Mouse (Mus musculus) heart, embryonic 14.5 days (tissue): ENCODE data around the gene Rhot2. TPM values are rescaled to one million over a fixed set of nuclear protein-coding genes. Genes with fewer than 3 reads are reported as not detected.

Experiments used
- ATAC-seq: fragments of 200-750 bp; cut with Nextera tagmentation; 2 replicates; pipeline ENCODE4 v1.8.0; 2017; ENCODE audit warnings: low read depth, moderate TSS enrichment; ENCODE audit not compliant: insufficient number of reproducible peaks, insufficient read depth, low FRiP score
- H3K27ac ChIP-seq, 2 experiments: fragments of 200-500 bp in 1 of 2; fragments of 300-500 bp in 1 of 2; sonication (generic) in 1 of 2; replicated peaks in 1 of 2; 2 replicates each; pipeline ENCODE4 v1.5.1; 2012 to 2014; ENCODE audit warnings: low read depth in 2 of 2, low read length in 2 of 2, control low read depth in 1 of 2, mild to moderate bottlenecking in 1 of 2, mixed read lengths in 1 of 2; ENCODE audit not compliant: control insufficient read depth in 1 of 2, insufficient read depth in 1 of 2
- H3K27me3 ChIP-seq: fragments of 300-500 bp; sonication (generic); 2 replicates; pipeline ENCODE4 v1.6.1; 2014; ENCODE audit warnings: mild to moderate bottlenecking, low read length, control low read depth; ENCODE audit not compliant: control insufficient read depth, insufficient read depth
- H3K36me3 ChIP-seq: fragments of 300-500 bp; sonication (generic); 2 replicates; pipeline ENCODE4 v1.6.1; 2014; ENCODE audit warnings: mild to moderate bottlenecking, control low read depth, low read length, mixed read lengths; ENCODE audit not compliant: control insufficient read depth, insufficient read depth
- H3K4me1 ChIP-seq, 2 experiments: fragments of 200-500 bp in 1 of 2; fragments of 300-500 bp in 1 of 2; sonication (generic) in 1 of 2; 2 replicates each; pipeline ENCODE4 v1.6.1; 2012 to 2014; ENCODE audit warnings: low read length in 2 of 2, control low read depth in 1 of 2, mixed read lengths in 1 of 2; ENCODE audit not compliant: control insufficient read depth in 2 of 2, insufficient read depth in 2 of 2
- H3K4me2 ChIP-seq: fragments of 300-500 bp; sonication (generic); 2 replicates; pipeline ENCODE4 v1.6.1; 2014; ENCODE audit warnings: mild to moderate bottlenecking, low read length
- H3K4me3 ChIP-seq, 2 experiments: fragments of 200-500 bp in 1 of 2; fragments of 300-500 bp in 1 of 2; sonication (generic) in 1 of 2; 2 replicates each; pipeline ENCODE4 v1.5.1; 2012 to 2014; ENCODE audit warnings: low read length in 2 of 2, mild to moderate bottlenecking in 2 of 2, control low read depth in 1 of 2, low read depth in 1 of 2, moderate library complexity in 1 of 2; ENCODE audit not compliant: control insufficient read depth in 1 of 2, insufficient read depth in 1 of 2
- H3K9ac ChIP-seq: fragments of 300-500 bp; sonication (generic); 2 replicates; pipeline ENCODE4 v1.6.1; 2014; ENCODE audit warnings: mild to moderate bottlenecking, low read length
- H3K9me3 ChIP-seq: fragments of 300-500 bp; sonication (generic); 2 replicates; pipeline ENCODE4 v1.6.1; 2016; ENCODE audit warnings: low read length, control low read depth; ENCODE audit not compliant: control insufficient read depth
- WGBS: fragments of 180-500 bp; shearing (Covaris S2); extraction: QIAGEN DNeasy Blood & Tissue Kit; methylation state at CpG from one replicate; pipeline ENCODE4 v1.1.7; 2014; 5-methylcytosine and 5-hydroxymethylcytosine counted together
- polyA plus RNA-seq: library from polyadenylated mRNA; unstranded; fragments of >200 nt; fragmentation: Nextera tagmentation; extraction: Ambion mirVana; gene quantifications from 2 replicates; pipeline ENCODE4 v1.2.1, GENCODE M21; 2014

The Rhot2 gene
- polyA plus RNA-seq, result 11.5 and 12.7 TPM in 2 replicates

- Histone ChIP-seq H3K36me3 (peaks cover 50% of the 10 kb centered on the region), H3K27ac (peak within 1 kb of the TSS; percentile 28 to 89), H3K4me1 (peaks cover 5 to 15% of the 10 kb centered on the region in 2 experiments), H3K9me3 (no peaks in the 10 kb centered on the region), H3K4me3 (peak within 1 kb of the TSS; percentile 76 to 91), H3K4me2 (peak within 1 kb of the TSS; percentile 88), H3K27me3 (no peaks in the 10 kb centered on the region), H3K9ac (peak within 1 kb of the TSS; percentile 96)
- peak; percentile 92 for ATAC-seq
- WGBS, result 2% methylated on average over 14 of the region's 21 CpGs
These were observed at the start of gene Rhot2 for GRCm38 (mm10) chr17:25844396-25844901. TSS of gene Rhot2 (minus strand) at chr17:25844851.

GRCm38 (mm10) chr17:25893975-25894617, 49.4 kb upstream of the Rhot2 start:
- no peak overlapping the region for H3K9ac ChIP-seq
- WGBS, result 28% methylated on average over 2 of the region's 2 CpGs

GRCm38 (mm10) chr17:25888837-25889236, 44.2 kb upstream of the Rhot2 start:
- 79% methylated on average over 3 of the region's 3 CpGs for WGBS
- ATAC-seq, result no peak
- no peak overlapping the region for H3K4me3 ChIP-seq
- H3K4me2 ChIP-seq, result no peak overlapping the region
- H3K9me3 ChIP-seq, result no peaks in the 10 kb centered on the region
- H3K36me3 ChIP-seq, result peaks cover 51% of the 10 kb centered on the region
- H3K27me3 ChIP-seq, result no peaks in the 10 kb centered on the region
- no peak overlapping the region for H3K27ac ChIP-seq
- H3K4me1 ChIP-seq, result no peaks in the 10 kb centered on the region
- no peak overlapping the region for H3K9ac ChIP-seq

More at GRCm38 (mm10) chr17:25893975-25894617, 49.4 kb upstream of the Rhot2 start:
- Histone ChIP-seq H3K36me3 (peaks cover 21% of the 10 kb centered on the region), H3K27ac (no peak overlapping the region), H3K4me2 (no peak overlapping the region), H3K9me3 (no peaks in the 10 kb centered on the region), H3K4me3 (no peak overlapping the region), H3K4me1 (peaks cover 2 to 6% of the 10 kb centered on the region in 2 experiments; a peak in 1 of 4 replicates), H3K27me3 (no peaks in the 10 kb centered on the region)
- ATAC-seq, result no peak; the same call in 1 of the 2 replicates

- H3K27ac ChIP-seq, result no peak overlapping the region
- H3K4me2 ChIP-seq, result no peak overlapping the region
- no peaks in the 10 kb centered on the region for H3K4me1 ChIP-seq
- WGBS, result 78% methylated on average over 10 of the region's 10 CpGs
- no peaks in the 10 kb centered on the region for H3K27me3 ChIP-seq
- H3K9me3 ChIP-seq, result no peaks in the 10 kb centered on the region
- no peak for ATAC-seq
- H3K36me3 ChIP-seq, result peaks cover 64% of the 10 kb centered on the region
- H3K4me3 ChIP-seq, result no peak overlapping the region
- H3K9ac ChIP-seq, result no peak overlapping the region
These were observed 42.8 kb upstream of the Rhot2 start for GRCm38 (mm10) chr17:25887467-25887866.

- no peak overlapping the region for H3K27ac ChIP-seq
- H3K4me3 ChIP-seq, result no peak overlapping the region
- ATAC-seq, result no peak
- H3K4me2 ChIP-seq, result no peak overlapping the region
- H3K4me1 ChIP-seq, result no peaks in the 10 kb centered on the region
- no peaks in the 10 kb centered on the region for H3K27me3 ChIP-seq
- H3K9me3 ChIP-seq, result no peaks in the 10 kb centered on the region
- peaks cover 64% of the 10 kb centered on the region for H3K36me3 ChIP-seq
- no peak overlapping the region for H3K9ac ChIP-seq
These were observed 42.2 kb upstream of the Rhot2 start for GRCm38 (mm10) chr17:25886806-25887205.

- Histone ChIP-seq H3K4me2 (no peak overlapping the region), H3K4me1 (peaks cover 2 to 7% of the 10 kb centered on the region in 2 experiments; a peak in 2 of 4 replicates), H3K4me3 (no peak overlapping the region), H3K36me3 (peaks cover 57% of the 10 kb centered on the region), H3K9ac (no peak overlapping the region), H3K27me3 (no peaks in the 10 kb centered on the region), H3K27ac (no peak overlapping the region), H3K9me3 (no peaks in the 10 kb centered on the region)
- no peak for ATAC-seq
- WGBS, result 60% methylated on average over 4 of the region's 4 CpGs
These were observed 41.0 kb upstream of the Rhot2 start for GRCm38 (mm10) chr17:25885636-25886035.

- H3K27ac ChIP-seq, result no peak overlapping the region
- WGBS, result 92% methylated on average over 3 of the region's 3 CpGs
- H3K9me3 ChIP-seq, result no peaks in the 10 kb centered on the region
- peaks cover 44% of the 10 kb centered on the region for H3K36me3 ChIP-seq
- no peaks in the 10 kb centered on the region for H3K27me3 ChIP-seq
- ATAC-seq, result no peak
- H3K4me2 ChIP-seq, result no peak overlapping the region
- peaks cover 2 to 7% of the 10 kb centered on the region in 2 experiments; a peak in 2 of 4 replicates for H3K4me1 ChIP-seq
- H3K9ac ChIP-seq, result no peak overlapping the region
- H3K4me3 ChIP-seq, result no peak overlapping the region
These were observed 39.2 kb upstream of the Rhot2 start for GRCm38 (mm10) chr17:25883824-25884223.
